Mouse (Mus musculus) A20 (cell line): Measurements from ENCODE around the gene Gm28710.

Source experiments
- DNase-seq: peaks from one replicate; pipeline ENCODE4 v3.0.0-alpha.2; 2011; ENCODE audit warnings: low read depth, low spot score

Gm28710 gene

GRCm38 (mm10) chr5:16791243-16791860 is at the start of gene Gm28710:
TSS of gene Gm28710 (plus strand) at chr5:16791810.
- DNase-seq, result no peak

- no peak for DNase-seq
Measured at GRCm38 (mm10) chr5:16777176-16777575, 14.4 kb upstream of the Gm28710 start.

- no peak for DNase-seq
Measured at GRCm38 (mm10) chr5:16778610-16779172, 12.9 kb upstream of the Gm28710 start.

- DNase-seq, result no peak
Measured at GRCm38 (mm10) chr5:16785627-16786026, 6.0 kb upstream of the Gm28710 start.

GRCm38 (mm10) chr5:16794972-16795371 is 3.4 kb downstream of the Gm28710 start:
- DNase-seq, result no peak

- DNase-seq, result no peak
Measured at GRCm38 (mm10) chr5:16802726-16803125, 11.1 kb downstream of the Gm28710 start.

- no peak for DNase-seq
Measured at GRCm38 (mm10) chr5:16838991-16839390, 47.4 kb downstream of the Gm28710 start.

GRCm38 (mm10) chr5:16869309-16869915 is 77.8 kb downstream of the Gm28710 start:
- peak; percentile 19 for DNase-seq

- peak; percentile 3 for DNase-seq
Measured at GRCm38 (mm10) chr5:16894161-16894560, 102.6 kb downstream of the Gm28710 start.

GRCm38 (mm10) chr5:16919791-16920190 is 128.2 kb downstream of the Gm28710 start:
- no peak for DNase-seq

- no peak for DNase-seq
Measured at GRCm38 (mm10) chr5:16922473-16922872, 130.9 kb downstream of the Gm28710 start.
